Mouse (Mus musculus) embryonic facial prominence, embryonic 15.5 days (tissue): ENCODE data around the gene Tjap1. TPM values are rescaled to one million over a fixed set of nuclear protein-coding genes. Genes with fewer than 3 reads are reported as not detected.

ENCODE experiments used
- ATAC-seq: fragments of 200-750 bp; cut with Nextera tagmentation; 2 replicates; pipeline ENCODE4 v1.8.0; 2017; ENCODE audit warnings: low read depth, moderate TSS enrichment; ENCODE audit not compliant: insufficient number of reproducible peaks, low FRiP score, low TSS enrichment
- H3K27ac ChIP-seq: fragments of 300-500 bp; sonication (generic); replicated peaks from 2 replicates; pipeline ENCODE4 v1.5.1; 2015; ENCODE audit warnings: mild to moderate bottlenecking, inconsistent platforms
- H3K27me3 ChIP-seq: fragments of 300-500 bp; sonication (generic); 2 replicates; pipeline ENCODE4 v1.6.1; 2015; ENCODE audit warnings: inconsistent platforms
- H3K36me3 ChIP-seq: fragments of 300-500 bp; sonication (generic); 2 replicates; pipeline ENCODE4 v1.6.1; 2015; ENCODE audit warnings: mild to moderate bottlenecking, inconsistent platforms
- H3K4me1 ChIP-seq: fragments of 300-500 bp; sonication (generic); 2 replicates; pipeline ENCODE4 v1.6.1; 2015; ENCODE audit warnings: inconsistent platforms
- H3K4me2 ChIP-seq: fragments of 300-500 bp; sonication (generic); replicated peaks from 2 replicates; pipeline ENCODE4 v1.6.1; 2015; ENCODE audit warnings: mild to moderate bottlenecking, inconsistent platforms
- H3K4me3 ChIP-seq: fragments of 300-500 bp; sonication (generic); replicated peaks from 2 replicates; pipeline ENCODE4 v1.5.1; 2015; ENCODE audit warnings: mild to moderate bottlenecking, inconsistent platforms
- H3K9ac ChIP-seq: fragments of 300-500 bp; sonication (generic); 2 replicates; pipeline ENCODE4 v1.6.1; 2015; ENCODE audit warnings: inconsistent platforms
- H3K9me3 ChIP-seq: fragments of 300-500 bp; sonication (generic); replicated peaks from 2 replicates; pipeline ENCODE4 v1.6.1; 2016; ENCODE audit warnings: inconsistent platforms
- WGBS: fragments of 180-500 bp; shearing (Covaris S2); methylation state at CpG from one replicate; pipeline ENCODE4 v1.1.7; 2015; 5-methylcytosine and 5-hydroxymethylcytosine counted together
- polyA plus RNA-seq: library from polyadenylated mRNA; unstranded; fragments of >200 nt; fragmentation: Nextera tagmentation; extraction: Ambion mirVana; gene quantifications from 2 replicates; pipeline ENCODE4 v1.2.1, GENCODE M21; 2015

The Tjap1 gene
- 56.0 and 64.0 TPM in 2 replicates for polyA plus RNA-seq

- peaks cover 50% of the 10 kb centered on the region for H3K4me1 ChIP-seq
- peak within 1 kb of the TSS; percentile 96 for H3K27ac ChIP-seq
- peaks cover 21% of the 10 kb centered on the region for H3K36me3 ChIP-seq
- no peaks in the 10 kb centered on the region for H3K9me3 ChIP-seq
- peak within 1 kb of the TSS; percentile 69 for H3K4me3 ChIP-seq
- ATAC-seq: peak; percentile 94
- peak within 1 kb of the TSS; percentile 63 for H3K9ac ChIP-seq
- peak within 1 kb of the TSS; percentile 82 for H3K4me2 ChIP-seq
- WGBS: under 1% methylated on average over 34 of the region's 37 CpGs
- H3K27me3 ChIP-seq: no peaks in the 10 kb centered on the region
These were observed at the start of gene Tjap1 for GRCm38 (mm10) chr17:46282483-46283123. Tjap1 (minus strand) TSS chr17:46283026.

- H3K4me2 ChIP-seq: peak overlapping the region; percentile 82; the same call in 1 of the 2 replicates
- no peaks in the 10 kb centered on the region for H3K27me3 ChIP-seq
- peak overlapping the region; percentile 96; the same call in 1 of the 2 replicates for H3K27ac ChIP-seq
- WGBS: 71% methylated on average over 6 of the region's 6 CpGs
- no peak overlapping the region for H3K9ac ChIP-seq
- H3K4me1 ChIP-seq: peaks cover 8% of the 10 kb centered on the region; the same call in 1 of the 2 replicates
- H3K4me3 ChIP-seq: peak overlapping the region; percentile 79
- peaks cover 3% of the 10 kb centered on the region; the same call in 1 of the 2 replicates for H3K36me3 ChIP-seq
- H3K9me3 ChIP-seq: no peaks in the 10 kb centered on the region
- ATAC-seq: no peak
These were observed 45.9 kb upstream of the Tjap1 start for GRCm38 (mm10) chr17:46328723-46329122.

- under 1% methylated on average over 40 of the region's 40 CpGs for WGBS
- peak within 1 kb of the TSS; percentile 74 for H3K9ac ChIP-seq
- H3K4me1 ChIP-seq: peaks cover 8% of the 10 kb centered on the region; the same call in 1 of the 2 replicates
- peak; percentile 97 for ATAC-seq
- peak within 1 kb of the TSS; percentile 79 for H3K4me3 ChIP-seq
- H3K9me3 ChIP-seq: no peaks in the 10 kb centered on the region
- peak within 1 kb of the TSS; percentile 82 for H3K4me2 ChIP-seq
- no peaks in the 10 kb centered on the region for H3K27me3 ChIP-seq
- peaks cover 10% of the 10 kb centered on the region; the same call in 1 of the 2 replicates for H3K36me3 ChIP-seq
- peak within 1 kb of the TSS; percentile 96 for H3K27ac ChIP-seq
These were observed 45.2 kb upstream of the Tjap1 start, which contains the start of gene Abcc10 for GRCm38 (mm10) chr17:46327906-46328534. Abcc10 (minus strand) TSS chr17:46328352.

GRCm38 (mm10) chr17:46327413-46327905 lies 44.6 kb upstream of the Tjap1 start:
- WGBS: 2% methylated on average over 27 of the region's 27 CpGs

GRCm38 (mm10) chr17:46322046-46322823 lies 39.4 kb upstream of the Tjap1 start:
- Histone ChIP-seq H3K4me3 (no peak overlapping the region), H3K4me2 (no peak overlapping the region), H3K27ac (no peak overlapping the region), H3K4me1 (0 out of 2 replicates have a peak, but pooled peaks cover 3% of the 10 kb centered on the region), H3K9ac (no peak overlapping the region), H3K9me3 (no peaks in the 10 kb centered on the region), H3K27me3 (no peaks in the 10 kb centered on the region), H3K36me3 (peaks cover 28% of the 10 kb centered on the region)
- 88% methylated on average over 14 of the region's 14 CpGs for WGBS
- no peak for ATAC-seq

More at GRCm38 (mm10) chr17:46327413-46327905, 44.6 kb upstream of the Tjap1 start:
- Histone ChIP-seq H3K4me3 (peak overlapping the region; percentile 79), H3K9ac (peak overlapping the region; percentile 74), H3K36me3 (peaks cover 11% of the 10 kb centered on the region; the same call in 1 of the 2 replicates), H3K27me3 (no peaks in the 10 kb centered on the region), H3K9me3 (no peaks in the 10 kb centered on the region), H3K27ac (peak overlapping the region; percentile 96), H3K4me1 (peaks cover 8% of the 10 kb centered on the region; the same call in 1 of the 2 replicates), H3K4me2 (peak overlapping the region; percentile 82)
- ATAC-seq: no peak

- WGBS: 65% methylated on average over 6 of the region's 6 CpGs
- Histone ChIP-seq H3K4me2 (no peak overlapping the region), H3K27me3 (no peaks in the 10 kb centered on the region), H3K27ac (no peak overlapping the region), H3K4me3 (no peak overlapping the region), H3K9me3 (no peaks in the 10 kb centered on the region), H3K4me1 (no peaks in the 10 kb centered on the region), H3K36me3 (peaks cover 28% of the 10 kb centered on the region), H3K9ac (no peak overlapping the region)
- no peak for ATAC-seq
These were observed 37.7 kb upstream of the Tjap1 start for GRCm38 (mm10) chr17:46320492-46320891.

- Histone ChIP-seq H3K27ac (no peak overlapping the region), H3K4me2 (no peak overlapping the region), H3K4me1 (no peaks in the 10 kb centered on the region), H3K9ac (no peak overlapping the region), H3K27me3 (no peaks in the 10 kb centered on the region), H3K9me3 (no peaks in the 10 kb centered on the region), H3K4me3 (no peak overlapping the region), H3K36me3 (0 out of 2 replicates have a peak, but pooled peaks cover 13% of the 10 kb centered on the region)
- 78% methylated on average over 10 of the region's 10 CpGs for WGBS
- no peak for ATAC-seq
These were observed 33.0 kb upstream of the Tjap1 start for GRCm38 (mm10) chr17:46315813-46316212.

GRCm38 (mm10) chr17:46313135-46313715 lies 30.4 kb upstream of the Tjap1 start:
- H3K4me2 ChIP-seq: no peak overlapping the region
- no peaks in the 10 kb centered on the region for H3K9me3 ChIP-seq
- H3K27ac ChIP-seq: no peak overlapping the region
- H3K4me1 ChIP-seq: no peaks in the 10 kb centered on the region
- ATAC-seq: no peak; the same call in 1 of the 2 replicates
- no peaks in the 10 kb centered on the region for H3K27me3 ChIP-seq
- WGBS: 75% methylated on average over 9 of the region's 9 CpGs
- no peak overlapping the region for H3K9ac ChIP-seq
- 0 out of 2 replicates have a peak, but pooled peaks cover 11% of the 10 kb centered on the region for H3K36me3 ChIP-seq
- no peak overlapping the region for H3K4me3 ChIP-seq

GRCm38 (mm10) chr17:46310515-46310914 lies 27.7 kb upstream of the Tjap1 start:
- H3K4me3 ChIP-seq: no peak overlapping the region
- no peak overlapping the region for H3K4me2 ChIP-seq
- H3K36me3 ChIP-seq: peaks cover 15% of the 10 kb centered on the region
- no peaks in the 10 kb centered on the region for H3K4me1 ChIP-seq
- no peaks in the 10 kb centered on the region for H3K27me3 ChIP-seq
- ATAC-seq: no peak
- 83% methylated on average over 10 of the region's 10 CpGs for WGBS
- no peak overlapping the region for H3K27ac ChIP-seq
- H3K9ac ChIP-seq: no peak overlapping the region
- H3K9me3 ChIP-seq: no peaks in the 10 kb centered on the region

- Histone ChIP-seq H3K4me3 (no peak overlapping the region), H3K27ac (no peak overlapping the region), H3K9ac (no peak overlapping the region), H3K9me3 (no peaks in the 10 kb centered on the region), H3K4me1 (no peaks in the 10 kb centered on the region), H3K4me2 (no peak overlapping the region), H3K36me3 (peaks cover 19% of the 10 kb centered on the region), H3K27me3 (no peaks in the 10 kb centered on the region)
- ATAC-seq: no peak
- WGBS: 74% methylated on average over 12 of the region's 12 CpGs
These were observed 27.0 kb upstream of the Tjap1 start for GRCm38 (mm10) chr17:46309835-46310234.
